Mouse (Mus musculus) ES-E14 (cell line): ENCODE measurements at regions not wholly inside any gene's neighbourhood (a gene's known extent, or its start where the extent isn't known, plus 50 kb on each side); places are given as distances from the start of the nearest gene placed in this dataset.

Experiments
- DNase-seq: peaks from one replicate; pipeline ENCODE4 v3.0.0-alpha.2; 2013; ENCODE audit warnings: low read depth, low spot score
- H3K27ac ChIP-seq: 2 replicates; pipeline ENCODE4 v1.5.1; 2012; ENCODE audit warnings: low read depth, mild to moderate bottlenecking, low read length, moderate library complexity, mixed read lengths; ENCODE audit not compliant: poor library complexity, insufficient read depth, severe bottlenecking
- H3K36me3 ChIP-seq: 2 replicates; pipeline ENCODE4 v1.6.1; 2012; ENCODE audit warnings: mild to moderate bottlenecking, low read length, moderate library complexity, mixed read lengths; ENCODE audit not compliant: control insufficient read depth, poor library complexity, insufficient read depth, severe bottlenecking
- H3K4me1 ChIP-seq, 2 experiments: fragments of 150-350 bp in 1 of 2; sonication (generic) in 1 of 2; 2 replicates each; pipeline ENCODE4 v1.6.1; 2012; ENCODE audit warnings: low read length in 2 of 2, mild to moderate bottlenecking in 1 of 2, mixed read lengths in 1 of 2; ENCODE audit not compliant: control insufficient read depth in 2 of 2, insufficient read depth in 2 of 2, poor library complexity in 1 of 2
- H3K4me3 ChIP-seq, 2 experiments: fragments of 150-350 bp in 1 of 2; sonication (generic) in 1 of 2; 2 replicates each; pipeline ENCODE4 v1.5.1; 2012; ENCODE audit warnings: low read length in 2 of 2, low read depth in 1 of 2, mild to moderate bottlenecking in 1 of 2, mixed read lengths in 1 of 2; ENCODE audit not compliant: insufficient read depth in 1 of 2, poor library complexity in 1 of 2, severe bottlenecking in 1 of 2
- H3K9ac ChIP-seq: 2 replicates; pipeline ENCODE4 v1.6.1; 2012; ENCODE audit warnings: low read depth, mild to moderate bottlenecking, low read length, mixed read lengths; ENCODE audit not compliant: poor library complexity, insufficient read depth, severe bottlenecking
- H3K9me3 ChIP-seq: fragments of 150-350 bp; sonication (generic); 2 replicates; pipeline ENCODE4 v1.6.1; 2012; ENCODE audit warnings: low read depth, mild to moderate bottlenecking, low read length; ENCODE audit not compliant: control insufficient read depth, insufficient read depth
- CHD2 ChIP-seq: IDR thresholded peaks from 2 replicates; pipeline ENCODE4 v1.6.1; 2014; ENCODE audit warnings: mild to moderate bottlenecking, low read depth, low read length, inconsistent platforms
- HCFC1 ChIP-seq: IDR thresholded peaks from 2 replicates; pipeline ENCODE4 v1.6.1; 2012; ENCODE audit warnings: low read length, inconsistent platforms, borderline replicate concordance; ENCODE audit not compliant: insufficient read depth
- MAFK ChIP-seq: IDR thresholded peaks from 2 replicates; pipeline ENCODE4 v1.6.1; 2014; ENCODE audit warnings: mild to moderate bottlenecking, low read depth, low read length, inconsistent platforms; ENCODE audit not compliant: insufficient read depth
- ZC3H11A ChIP-seq: IDR thresholded peaks from 2 replicates; pipeline ENCODE4 v1.6.1; 2012; ENCODE audit warnings: low read depth, mild to moderate bottlenecking, inconsistent platforms, low read length, borderline replicate concordance
- ZNF384 ChIP-seq: IDR thresholded peaks from 2 replicates; pipeline ENCODE4 v1.6.1; 2012; ENCODE audit warnings: low read depth, low read length, inconsistent platforms
- in situ Hi-C, 2 experiments: fragments of 600-800 bp; cut with MboI; formaldehyde crosslinking; loops; one replicate each; pipeline ENCODE4 v1.15.1; 2025; ENCODE audit warnings: low sequenced_read_pairs in 2 of 2, inconsistent platforms in 1 of 2; ENCODE audit not compliant: unreplicated experiment in 2 of 2

DNA sequence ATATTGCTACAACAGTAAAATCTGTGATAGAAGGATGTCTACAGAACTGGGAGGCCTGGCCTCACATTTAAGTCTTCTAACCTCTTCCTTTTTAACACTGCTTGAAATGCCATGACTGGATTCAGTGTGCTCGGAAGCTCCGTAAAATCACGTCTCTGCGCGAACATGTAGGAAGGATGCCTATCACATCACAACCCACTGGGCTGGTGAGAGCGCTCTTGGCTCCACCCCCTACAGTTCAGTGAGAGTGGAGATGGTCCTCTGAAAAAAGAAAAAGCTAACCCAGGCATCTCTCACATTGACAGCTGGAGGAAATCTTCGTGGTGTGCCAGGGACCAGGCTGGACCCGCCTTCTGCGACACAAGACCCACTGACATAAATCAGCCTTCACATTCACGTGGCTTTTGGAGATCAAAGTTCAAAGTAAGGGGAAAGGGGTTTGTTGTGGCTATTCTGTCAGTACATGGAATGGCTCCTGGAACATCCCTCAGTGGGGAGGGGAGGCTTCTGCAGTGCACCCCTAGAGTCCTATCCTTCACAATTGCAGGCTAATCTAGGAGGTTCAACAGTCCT is 230.8 kb upstream of the Jmjd1c start:
- TF ChIP-seq CHD2, result no peak
- TF ChIP-seq HCFC1, result no peak
- TF ChIP-seq ZNF384, result no peak
- no peak for TF ChIP-seq ZC3H11A
- TF ChIP-seq MAFK, result no peak
- Histone ChIP-seq H3K27ac (no peak overlapping the region), H3K36me3 (no peaks in the 10 kb centered on the region), H3K4me1 (peaks cover 0 to 6% of the 10 kb centered on the region in 2 experiments; a peak in 3 of 4 replicates), H3K9me3 (no peaks in the 10 kb centered on the region), H3K9ac (no peak overlapping the region), H3K4me3 (no peak overlapping the region)
- in situ Hi-C loops, result no loop called here
- no peak for DNase-seq

GRCm38 (mm10) chr10:66871133-66871664 is 224.7 kb upstream of the Jmjd1c start:
- H3K9me3 ChIP-seq, result no peaks in the 10 kb centered on the region
- no peak overlapping the region for H3K4me3 ChIP-seq
- H3K9ac ChIP-seq, result no peak overlapping the region
- H3K27ac ChIP-seq, result no peak overlapping the region
- H3K4me1 ChIP-seq, result no peaks in the 10 kb centered on the region; a peak in 2 of 4 replicates
- TF ChIP-seq ZNF384 (no peak), HCFC1 (no peak), CHD2 (no peak), ZC3H11A (no peak), MAFK (no peak)
- in situ Hi-C loops, result no loop called here
- DNase-seq, result no peak
- no peaks in the 10 kb centered on the region for H3K36me3 ChIP-seq

DNA sequence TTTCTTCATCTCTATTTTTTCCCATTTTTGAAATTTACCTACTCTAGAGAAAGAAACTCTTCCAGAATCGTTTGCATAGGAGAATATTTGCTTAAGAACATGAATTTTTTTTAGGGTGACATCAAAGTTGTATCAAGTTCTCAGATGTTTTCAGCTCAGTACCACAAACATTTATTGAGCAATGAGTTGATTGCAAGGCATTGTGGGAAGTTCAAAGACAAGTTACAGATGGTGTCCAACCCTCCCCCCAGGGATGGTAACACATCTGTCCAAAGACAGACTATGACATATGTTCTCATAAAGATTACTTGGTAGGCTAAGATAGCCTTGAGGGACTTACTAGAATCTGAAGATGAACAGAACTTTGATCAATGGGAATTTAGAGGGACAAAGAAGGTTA is 224.3 kb upstream of the Jmjd1c start:
- Histone ChIP-seq H3K27ac (no peak overlapping the region), H3K4me1 (no peaks in the 10 kb centered on the region; a peak in 2 of 4 replicates), H3K36me3 (no peaks in the 10 kb centered on the region), H3K9ac (no peak overlapping the region), H3K4me3 (no peak overlapping the region), H3K9me3 (no peaks in the 10 kb centered on the region)
- TF ChIP-seq MAFK (no peak), CHD2 (no peak), ZNF384 (no peak), ZC3H11A (no peak), HCFC1 (no peak)
- no peak for DNase-seq
- in situ Hi-C loops, result no loop called here

GRCm38 (mm10) chr10:66873468-66873867 is 222.5 kb upstream of the Jmjd1c start:
- in situ Hi-C loops, result no loop called here
- no peak for DNase-seq
- Histone ChIP-seq H3K9me3 (no peaks in the 10 kb centered on the region), H3K9ac (no peak overlapping the region), H3K36me3 (no peaks in the 10 kb centered on the region), H3K4me1 (no peaks in the 10 kb centered on the region; a peak in 1 of 4 replicates), H3K4me3 (no peak overlapping the region), H3K27ac (no peak overlapping the region)
- TF ChIP-seq MAFK (no peak), HCFC1 (no peak), CHD2 (no peak), ZNF384 (no peak)

GRCm38 (mm10) chr10:66879071-66879470 is 216.9 kb upstream of the Jmjd1c start:
- Histone ChIP-seq H3K4me3 (no peak overlapping the region), H3K27ac (no peak overlapping the region), H3K36me3 (no peaks in the 10 kb centered on the region), H3K9me3 (no peaks in the 10 kb centered on the region), H3K4me1 (peaks cover 0 to 2% of the 10 kb centered on the region in 2 experiments; a peak in 1 of 4 replicates), H3K9ac (no peak overlapping the region)
- no peak for DNase-seq
- in situ Hi-C loops, result no loop called here
- TF ChIP-seq MAFK (no peak), ZC3H11A (no peak), HCFC1 (no peak), CHD2 (no peak), ZNF384 (no peak)
